Mouse (Mus musculus) liver, adult 2 months (tissue): Measurements from ENCODE around the gene Nrip2.

ENCODE experiments used
- CTCF ChIP-seq: fragments of 200-500 bp; IDR thresholded peaks from 2 replicates; pipeline ENCODE4 v1.5.1; 2011; ENCODE audit warnings: low read depth, low read length, control low read depth
- POLR2A ChIP-seq: fragments of 200-500 bp; IDR thresholded peaks from 2 replicates; pipeline ENCODE4 v1.6.1; 2011; ENCODE audit warnings: low read length, control low read depth; ENCODE audit not compliant: insufficient read depth; ENCODE audit errors: extremely low read depth

DNA sequence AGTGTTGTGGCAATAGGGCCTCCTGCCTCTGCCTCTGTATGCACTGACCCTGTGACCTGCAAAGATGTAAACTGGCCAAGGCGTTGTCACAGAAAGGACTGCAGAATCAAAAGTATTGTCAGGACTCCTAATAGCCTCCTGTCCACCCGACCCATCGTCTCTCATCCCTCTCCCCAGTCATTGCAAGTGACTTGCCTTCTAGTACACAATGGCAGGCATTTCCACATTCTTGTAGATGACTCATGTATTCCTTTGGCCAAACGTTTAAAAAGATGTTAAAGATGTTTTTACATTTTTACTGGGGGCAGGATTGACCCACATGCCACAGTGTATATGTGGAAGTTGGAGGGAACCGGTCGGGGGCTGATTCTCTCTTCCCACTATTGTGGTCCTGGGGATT is 34.4 kb upstream of the Nrip2 start:
- TF ChIP-seq POLR2A (no peak), CTCF (no peak)
